Mouse (Mus musculus) ovary, postnatal 36 days (tissue): ENCODE data around the gene Slc25a5.
A peak's percentile ranks its signal among the peaks of the same experiment; 100 is the strongest.
"Not testable (repeated sequence)": the region's sequence is repeated elsewhere in the genome, so short reads cannot be mapped to it uniquely, and the experiment has no call there.

Experiments
- DNase-seq: peaks from one replicate; pipeline ENCODE4 v3.0.0; 2022; ENCODE audit warnings: low spot score, mixed read lengths

Slc25a5 gene

DNA sequence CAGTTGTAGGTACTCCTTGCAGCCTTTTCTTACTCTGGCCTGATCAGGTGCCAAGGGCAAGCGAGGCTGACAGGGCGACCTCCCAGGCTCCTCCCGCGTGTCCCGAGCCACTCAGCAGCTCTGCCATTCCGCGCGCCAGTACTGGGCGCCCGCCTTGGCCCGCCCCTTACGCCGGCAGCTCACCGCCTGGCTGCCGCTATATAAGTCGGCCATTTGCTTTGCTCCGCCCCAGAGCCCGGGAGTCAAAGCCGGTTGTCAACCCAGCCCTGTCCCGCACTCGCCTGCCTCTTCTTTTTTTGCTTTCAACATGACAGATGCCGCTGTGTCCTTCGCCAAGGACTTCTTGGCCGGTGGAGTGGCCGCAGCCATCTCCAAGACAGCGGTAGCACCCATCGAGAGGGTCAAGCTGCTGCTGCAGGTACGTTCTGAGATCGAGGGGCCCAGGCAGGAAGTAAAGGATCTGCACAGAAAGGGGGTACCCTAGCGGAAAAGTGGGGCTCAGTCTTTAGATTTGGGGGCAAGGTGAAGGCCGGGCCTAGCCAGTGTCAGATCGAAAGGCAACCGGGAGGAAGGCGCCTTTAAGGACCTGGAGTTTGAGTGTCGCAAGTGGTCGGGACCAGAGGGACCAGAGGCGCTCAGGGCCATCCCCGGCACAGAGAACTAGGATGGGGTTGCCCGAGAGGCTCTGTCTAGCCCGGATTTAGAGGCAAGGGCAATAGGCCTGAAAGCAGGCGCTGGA is at the start of gene Slc25a5:
Gene Slc25a5 (plus strand): TSS at position 228 of the 739 bp plus-strand sequence.
- DNase-seq = peak; percentile 83

DNA sequence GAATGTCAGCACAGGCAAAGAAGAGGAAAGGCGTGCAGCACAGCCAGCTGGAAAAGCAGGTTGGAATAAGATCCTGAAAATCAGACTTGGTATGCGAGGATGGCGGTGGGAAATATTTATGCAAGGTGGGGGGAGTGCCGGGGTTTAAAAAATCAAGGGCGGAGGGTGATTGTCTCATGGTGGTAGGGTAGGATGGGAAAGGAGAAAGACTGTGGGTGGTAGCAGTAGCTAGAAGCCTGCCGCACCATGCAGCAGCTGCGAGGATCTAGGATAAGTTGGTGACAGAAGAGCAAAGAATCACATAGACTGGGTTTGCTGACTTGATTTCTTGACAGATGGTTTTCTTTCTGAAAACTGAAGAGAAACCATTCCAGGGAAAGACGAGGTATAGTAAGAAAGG is 48.7 kb upstream of the Slc25a5 start:
- no peak for DNase-seq

GRCm38 (mm10) chrX:36748573-36748972 is 46.9 kb upstream of the Slc25a5 start:
- no peak for DNase-seq

- no peak for DNase-seq
Observed at GRCm38 (mm10) chrX:36749281-36749785, 46.1 kb upstream of the Slc25a5 start.

DNA sequence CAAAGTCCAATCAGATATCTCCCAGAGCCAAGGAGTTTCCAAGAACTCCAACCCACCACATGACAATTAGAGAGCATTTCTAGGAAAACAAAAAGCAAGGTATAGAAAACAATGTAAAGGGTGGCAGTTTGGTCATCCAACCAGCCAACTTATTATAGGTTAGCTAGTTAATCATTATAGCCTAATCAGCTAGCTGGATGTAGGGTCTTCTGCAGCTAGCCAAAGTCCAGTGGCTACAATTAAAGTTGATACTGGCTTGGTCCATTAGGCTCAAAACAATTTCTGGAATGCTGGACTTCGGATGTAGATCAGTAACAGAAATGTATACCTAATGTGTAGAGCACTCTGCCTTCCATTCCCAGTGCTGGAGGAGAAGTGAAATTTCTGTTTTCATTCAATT is 44.9 kb upstream of the Slc25a5 start:
- DNase-seq = no peak

DNA sequence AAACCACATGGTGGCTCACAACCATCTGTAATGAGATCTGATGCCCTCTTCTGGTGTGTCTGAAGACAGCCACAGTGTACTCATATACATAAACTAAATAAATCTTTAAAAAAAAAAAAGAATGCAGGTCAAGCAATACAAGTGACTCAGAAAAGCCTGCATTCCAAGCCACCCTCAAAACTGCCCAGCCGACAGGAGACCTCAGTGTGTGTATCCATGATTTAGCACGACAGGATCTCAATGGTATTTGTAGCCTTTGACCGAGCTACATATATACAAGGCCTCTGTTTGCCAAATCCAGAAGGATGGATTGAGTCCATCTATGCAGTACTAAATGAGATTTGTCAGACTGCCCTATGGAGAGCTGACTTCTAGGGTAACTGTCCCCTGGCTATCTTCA is 42.9 kb upstream of the Slc25a5 start:
- no peak for DNase-seq

DNA sequence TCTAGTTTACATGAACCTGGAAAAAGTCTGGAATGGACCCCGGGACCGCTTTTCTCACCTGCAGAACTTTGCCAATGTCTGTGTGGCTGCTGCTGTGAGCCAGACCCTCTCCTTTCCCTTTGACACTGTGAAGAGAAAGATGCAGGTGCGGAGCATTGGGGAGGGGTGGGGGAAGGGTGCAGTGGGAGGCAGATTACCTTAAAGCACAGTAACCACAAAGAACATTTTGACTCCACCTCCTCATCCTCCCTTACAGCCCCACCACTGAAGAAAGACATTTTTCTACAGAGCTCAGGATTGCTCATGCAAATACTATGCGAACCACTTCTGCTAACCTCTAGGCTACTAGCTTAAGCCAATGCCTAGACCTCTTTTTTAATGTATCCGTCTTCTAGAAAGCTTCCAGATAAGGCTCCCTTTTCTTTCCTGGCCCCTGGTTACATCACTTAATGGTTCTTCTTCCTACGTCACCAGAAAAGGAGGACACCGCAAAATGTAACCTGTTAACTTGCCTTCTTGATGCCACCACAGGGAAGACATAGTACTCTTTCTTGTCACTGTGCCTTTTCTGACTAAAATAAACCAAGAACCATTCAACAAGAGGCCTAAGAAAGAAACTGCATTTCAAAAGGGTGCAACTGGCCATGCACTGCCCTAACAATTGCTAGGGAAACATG is 37.5 kb upstream of the Slc25a5 start:
- no peak for DNase-seq

DNA sequence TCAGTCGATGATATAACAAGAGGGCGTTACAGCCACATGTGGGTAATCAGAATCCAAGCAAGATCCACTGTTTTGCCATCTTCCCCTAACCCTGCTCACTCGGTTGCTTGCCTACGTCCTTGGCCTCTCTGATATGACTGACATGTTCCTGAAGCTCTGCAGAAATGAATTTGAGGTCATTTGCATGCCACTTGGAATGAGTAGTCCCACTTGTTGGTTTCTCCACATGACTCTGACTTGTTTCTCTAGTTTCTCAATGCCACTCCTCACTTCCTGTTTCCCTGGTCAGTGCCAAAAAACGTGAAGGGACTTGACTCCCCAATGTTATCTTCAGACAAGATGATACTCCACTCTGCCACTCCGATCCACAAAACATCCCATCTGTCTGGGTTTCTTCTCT is 36.9 kb upstream of the Slc25a5 start:
- DNase-seq = no peak

DNA sequence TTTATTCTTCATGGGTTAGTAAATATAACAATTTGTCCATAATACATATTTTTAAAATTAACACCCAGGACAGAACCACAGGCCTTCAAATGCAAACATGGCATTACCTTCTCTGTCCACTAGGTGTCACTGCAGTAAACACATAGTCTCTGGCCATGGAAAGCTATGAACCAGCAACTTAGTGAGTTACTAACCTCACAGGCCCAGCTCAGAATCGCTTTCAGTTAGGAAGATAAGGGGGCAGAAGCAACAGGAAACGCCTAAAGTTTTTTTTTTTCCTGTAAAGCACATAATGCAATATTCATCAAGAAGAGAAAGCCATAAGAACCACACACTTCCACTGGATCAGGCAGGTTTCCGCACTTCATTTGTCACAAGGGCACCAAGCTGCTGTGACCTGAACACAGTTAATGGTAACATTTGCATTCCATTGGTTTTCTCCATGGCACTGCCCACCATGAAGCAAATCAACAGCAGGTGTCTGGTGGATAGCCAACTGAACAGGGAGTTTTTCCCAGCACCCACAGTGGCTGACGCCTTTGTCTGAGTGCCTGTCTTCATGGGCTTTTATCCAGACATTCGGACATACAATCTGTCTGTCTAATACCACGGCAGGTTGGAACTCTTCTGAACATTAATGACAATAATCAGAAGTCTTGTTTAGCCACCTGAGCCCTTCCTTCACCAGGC is 34.4 kb upstream of the Slc25a5 start:
- no peak for DNase-seq

GRCm38 (mm10) chrX:36762289-36762688 is 33.2 kb upstream of the Slc25a5 start:
- no peak for DNase-seq

DNA sequence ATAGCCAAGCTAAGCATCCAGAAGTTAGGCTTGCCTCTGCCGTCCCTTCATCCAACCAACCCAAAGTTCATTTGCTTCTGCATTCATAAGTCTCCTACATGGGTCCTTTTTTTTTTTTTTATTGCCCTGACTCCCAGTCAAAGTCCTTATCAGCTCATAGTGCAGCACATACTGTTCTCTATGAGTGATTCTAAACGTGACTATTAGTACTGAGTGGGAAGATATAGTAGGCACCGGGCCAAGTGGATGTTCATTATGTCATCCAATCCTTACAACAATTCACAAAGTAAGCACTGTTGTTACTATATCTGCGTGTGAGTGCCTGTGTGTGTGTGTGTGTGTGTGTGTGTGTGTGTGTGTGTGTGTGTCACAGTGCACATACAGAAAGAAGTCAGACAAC is 32.6 kb upstream of the Slc25a5 start:
- DNase-seq = no peak

GRCm38 (mm10) chrX:36763298-36763933 is 32.0 kb upstream of the Slc25a5 start:
- DNase-seq = no peak

GRCm38 (mm10) chrX:36763934-36764317 is 31.5 kb upstream of the Slc25a5 start:
- DNase-seq = no peak

DNA sequence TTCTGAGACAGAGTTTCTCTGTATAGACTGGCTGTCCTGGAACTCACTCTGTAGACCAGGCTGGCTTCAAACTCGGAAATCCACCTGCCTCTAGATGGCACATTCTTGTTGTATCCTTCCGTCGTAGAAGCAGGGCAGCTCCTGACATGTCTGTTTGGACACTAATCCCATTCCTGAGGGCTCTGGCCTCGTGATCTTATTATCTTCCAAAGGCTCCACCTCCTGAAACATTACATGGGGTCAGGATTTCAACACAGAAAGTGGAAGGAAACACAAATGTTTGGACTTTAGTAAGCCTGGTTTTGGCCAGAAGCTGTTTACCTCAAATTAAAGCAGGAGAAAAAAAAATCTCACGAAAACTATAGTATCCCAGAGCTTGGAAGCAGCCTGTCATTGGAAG is 28.1 kb upstream of the Slc25a5 start:
- DNase-seq = no peak

GRCm38 (mm10) chrX:36772591-36772990 is 22.9 kb upstream of the Slc25a5 start:
- DNase-seq = no peak

GRCm38 (mm10) chrX:36775520-36775919 is 19.9 kb upstream of the Slc25a5 start:
- DNase-seq = no peak

- no peak for DNase-seq
Observed at GRCm38 (mm10) chrX:36777694-36778093, 17.8 kb upstream of the Slc25a5 start.

- DNase-seq = no peak
Observed at GRCm38 (mm10) chrX:36789360-36789759, 6.1 kb upstream of the Slc25a5 start.

GRCm38 (mm10) chrX:36794571-36794970 is 880 bp upstream of the Slc25a5 start:
- DNase-seq = no peak

DNA sequence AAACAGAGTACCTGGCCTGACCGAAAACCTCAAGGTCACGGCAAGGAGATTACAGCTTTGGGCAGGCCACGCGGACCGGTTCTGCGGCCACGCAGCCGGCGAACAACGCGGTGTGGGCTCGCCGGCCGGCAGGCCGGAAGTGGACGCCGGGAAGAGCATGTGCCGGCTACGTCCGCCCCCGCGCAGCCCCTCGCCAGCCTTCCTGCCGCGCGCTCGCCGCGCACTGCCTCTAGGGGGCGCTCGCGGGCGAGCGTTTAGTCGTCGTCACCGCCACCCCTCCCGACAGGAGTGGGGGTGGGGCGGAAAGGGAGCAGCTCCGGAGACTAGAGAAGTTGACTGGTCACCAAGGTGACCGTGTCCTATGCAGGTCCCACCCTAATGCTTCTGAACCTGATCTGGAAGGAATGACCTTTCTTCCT is 721 bp downstream of the Slc25a5 start:
- peak; percentile 82 for DNase-seq

DNA sequence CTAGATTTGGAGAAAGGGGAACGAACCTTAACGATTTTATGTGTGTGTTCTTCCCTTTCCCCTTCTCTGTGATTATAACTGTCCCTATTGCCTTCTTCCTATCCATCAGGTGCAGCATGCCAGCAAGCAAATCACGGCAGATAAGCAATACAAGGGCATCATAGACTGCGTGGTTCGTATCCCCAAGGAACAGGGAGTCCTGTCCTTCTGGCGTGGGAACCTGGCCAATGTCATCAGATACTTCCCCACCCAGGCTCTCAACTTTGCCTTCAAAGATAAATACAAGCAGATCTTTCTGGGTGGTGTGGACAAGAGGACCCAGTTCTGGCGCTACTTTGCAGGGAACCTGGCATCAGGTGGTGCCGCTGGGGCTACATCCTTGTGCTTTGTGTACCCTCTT is 1.3 kb downstream of the Slc25a5 start:
- not testable (repeated sequence) for DNase-seq

- DNase-seq = no peak
Observed at GRCm38 (mm10) chrX:36799131-36799879, 3.9 kb downstream of the Slc25a5 start.
